Mouse (Mus musculus) CD4-positive helper T cell, adult 2 months (primary cell): ENCODE measurements around the gene Cox16.
"Not testable (repeated sequence)": the region's sequence is repeated elsewhere in the genome, so short reads cannot be mapped to it uniquely, and the experiment has no call there.

Experiments used
- DNase-seq: peaks from one replicate; pipeline ENCODE4 v3.0.0-alpha.2; 2012; ENCODE audit warnings: low read depth, missing footprints, low spot score

The Cox16 gene

GRCm38 (mm10) chr12:81484727-81485191 is at the start of gene Cox16:
Gene Cox16, minus strand, starts transcription at chr12:81485127.
- DNase-seq = peak; percentile 93

- DNase-seq = no peak
These were observed 48.1 kb upstream of the Cox16 start for GRCm38 (mm10) chr12:81533029-81533419.

- DNase-seq = peak; percentile 82
These were observed 47.5 kb upstream of the Cox16 start, which contains the start of the genes Gm20498 and Synj2bp for GRCm38 (mm10) chr12:81532316-81533028. Gene Gm20498, minus strand, starts transcription at chr12:81532905. Gene Synj2bp, minus strand, starts transcription at chr12:81532911.

DNA sequence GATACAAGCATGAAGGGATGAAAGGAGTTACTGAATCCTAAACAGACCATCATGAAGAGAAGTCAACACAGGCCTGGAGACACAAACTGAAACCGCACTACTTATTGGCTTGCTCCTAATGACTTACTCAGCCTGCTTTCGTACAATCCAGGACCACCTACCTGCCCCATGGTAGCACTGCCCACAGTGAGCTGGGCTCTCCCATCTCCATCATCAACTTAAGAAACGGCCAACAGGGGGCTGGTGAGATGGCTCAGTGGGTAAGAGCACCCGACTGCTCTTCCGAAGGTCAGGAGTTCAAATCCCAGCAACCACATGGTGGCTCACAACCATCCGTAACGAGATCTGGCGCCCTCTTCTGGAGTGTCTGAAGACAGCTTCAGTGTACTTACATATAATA is 45.7 kb upstream of the Cox16 start:
- not testable (repeated sequence) for DNase-seq

DNA sequence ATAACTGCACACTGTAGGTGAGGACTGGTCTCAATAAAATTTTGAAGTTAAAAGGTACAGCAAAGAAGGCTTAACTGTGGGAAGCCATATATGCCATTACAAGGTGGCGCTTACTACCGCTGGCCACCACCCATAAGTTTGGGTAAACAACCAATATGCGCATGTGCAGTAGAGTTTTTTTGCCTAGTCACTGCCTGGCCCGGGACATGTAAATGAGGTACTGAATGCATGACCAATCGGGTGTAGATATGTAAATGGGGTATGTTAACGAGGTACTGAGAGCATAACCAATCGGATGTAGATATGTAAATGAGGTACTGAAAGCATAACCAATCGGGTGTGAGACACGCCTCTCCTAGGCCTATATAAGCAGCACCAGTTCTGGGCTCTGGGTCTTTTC is 12.0 kb upstream of the Cox16 start:
- not testable (repeated sequence) for DNase-seq

GRCm38 (mm10) chr12:81490491-81490890 is 5.6 kb upstream of the Cox16 start:
- no peak for DNase-seq

DNA sequence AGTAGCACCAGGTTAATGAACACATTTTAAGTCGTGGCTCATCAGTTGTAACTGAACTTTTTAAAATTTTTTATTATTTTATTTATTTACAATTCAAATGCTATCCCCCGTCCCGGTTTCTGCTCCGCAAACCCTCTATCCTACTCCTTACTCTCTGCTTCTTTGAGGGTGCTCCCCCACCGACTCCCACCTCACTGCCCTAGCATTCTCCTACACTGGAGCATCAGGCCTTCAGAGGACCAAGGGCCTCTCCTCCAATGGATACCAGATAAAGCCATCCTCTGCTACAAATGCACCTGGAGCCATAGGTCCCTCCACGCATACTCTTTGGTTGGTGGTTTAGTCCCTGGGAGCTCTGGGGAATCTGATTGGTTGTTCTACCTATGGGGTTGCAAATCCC is 384 bp upstream of the Cox16 start:
- peak; percentile 3 for DNase-seq

- DNase-seq = no peak
These were observed 715 bp downstream of the Cox16 start for GRCm38 (mm10) chr12:81484212-81484611.

GRCm38 (mm10) chr12:81483656-81484055 is 1.3 kb downstream of the Cox16 start:
- peak; percentile 69 for DNase-seq

DNA sequence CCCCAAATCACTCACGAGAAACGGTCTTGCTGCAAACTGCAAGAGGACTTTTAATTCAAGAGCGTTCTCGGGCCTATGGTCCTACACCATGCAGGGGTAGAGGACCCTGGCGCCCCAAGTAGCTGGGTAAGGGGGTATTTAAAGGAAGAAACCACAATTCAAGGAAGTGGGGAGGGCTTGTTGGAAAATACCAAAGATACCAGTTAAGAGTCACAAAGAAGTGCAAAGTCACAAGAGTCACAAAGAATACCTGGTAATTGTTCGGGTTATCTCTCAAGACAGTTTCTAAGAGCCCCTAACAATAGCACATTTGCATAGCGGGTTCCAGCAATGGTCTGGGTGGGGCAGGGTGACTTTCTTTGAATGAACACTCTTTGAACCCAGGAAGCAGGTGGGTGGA is 25.9 kb downstream of the Cox16 start:
- DNase-seq = not testable (repeated sequence)

DNA sequence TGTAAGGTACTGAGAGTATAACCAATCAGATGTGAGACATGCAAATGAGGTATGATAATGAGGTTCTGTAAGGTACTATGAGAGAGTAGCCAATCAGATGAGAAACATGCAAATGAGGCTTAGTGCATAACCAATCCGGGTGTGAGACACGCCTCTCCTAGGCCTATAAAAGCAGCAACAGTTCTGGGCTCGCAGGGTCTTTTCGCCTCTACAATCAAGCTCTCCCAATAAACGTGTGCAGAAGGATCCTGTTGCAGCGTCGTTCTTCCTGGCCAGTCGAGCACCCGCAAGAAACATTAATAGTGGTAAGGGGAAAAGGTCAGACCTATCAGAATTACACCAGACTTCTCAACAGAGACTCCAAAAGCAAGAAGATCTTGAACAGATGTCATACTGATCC is 45.9 kb downstream of the Cox16 start:
- DNase-seq = not testable (repeated sequence)

DNA sequence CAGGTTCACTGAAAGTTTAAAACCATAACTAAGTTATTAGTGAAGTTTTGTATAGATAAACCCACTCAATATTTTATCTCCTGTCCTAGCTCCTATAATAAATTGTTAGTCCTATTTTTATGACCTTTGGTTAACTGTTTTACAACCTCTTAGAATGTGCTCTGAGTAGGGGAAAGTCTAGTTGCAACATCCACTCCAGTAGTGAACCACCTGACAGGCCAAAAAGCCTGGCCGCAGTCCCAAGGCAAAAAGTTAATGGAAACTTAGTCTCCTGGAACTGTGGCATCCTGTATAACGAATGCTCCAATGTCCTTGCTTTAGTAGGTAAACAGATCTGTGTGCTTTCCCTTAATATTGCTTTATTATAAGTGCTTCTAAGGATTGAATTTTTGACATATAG is 50.1 kb downstream of the Cox16 start:
- DNase-seq = not testable (repeated sequence)

DNA sequence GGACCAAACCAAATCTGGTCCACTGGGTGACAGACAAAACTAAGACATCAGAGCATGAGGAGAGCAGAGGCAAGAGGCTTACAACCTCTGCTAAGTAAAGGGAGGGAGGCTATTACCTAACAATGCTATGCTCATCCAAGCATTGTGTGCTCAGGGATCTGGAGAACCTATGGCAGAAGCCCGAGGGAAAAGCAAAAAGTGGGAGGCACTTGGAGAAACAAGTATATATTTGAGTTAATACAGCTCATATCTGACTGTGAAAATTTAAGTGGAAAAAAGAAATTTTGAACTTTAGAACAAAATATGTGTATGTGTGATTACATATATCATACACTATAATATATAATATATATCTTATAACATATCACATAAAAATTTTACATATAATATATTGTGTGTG is 63.1 kb downstream of the Cox16 start, which contains the start of gene Adam4:
TSS of gene Adam4 (minus strand) at position 101 of the 400 bp plus-strand sequence.
- no peak for DNase-seq

DNA sequence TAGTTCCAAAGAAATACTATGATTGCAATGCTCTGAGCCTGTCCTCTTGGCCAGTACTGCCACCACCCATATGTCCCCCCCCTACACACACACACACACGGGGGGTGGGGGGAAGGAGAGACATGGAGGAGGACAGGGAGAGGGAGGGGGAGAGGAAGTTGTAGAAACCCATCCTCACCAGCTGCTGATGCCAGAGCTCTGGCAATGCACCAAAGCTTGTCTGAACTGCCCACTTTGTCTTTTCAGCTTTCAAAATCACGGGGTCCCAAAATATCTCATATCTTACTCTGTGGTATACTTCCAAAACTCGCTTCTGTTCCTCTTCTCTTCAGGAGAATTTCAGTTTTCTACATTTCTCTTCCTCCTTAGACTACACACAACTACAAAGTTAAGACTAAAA is 71.7 kb downstream of the Cox16 start:
- no peak for DNase-seq

DNA sequence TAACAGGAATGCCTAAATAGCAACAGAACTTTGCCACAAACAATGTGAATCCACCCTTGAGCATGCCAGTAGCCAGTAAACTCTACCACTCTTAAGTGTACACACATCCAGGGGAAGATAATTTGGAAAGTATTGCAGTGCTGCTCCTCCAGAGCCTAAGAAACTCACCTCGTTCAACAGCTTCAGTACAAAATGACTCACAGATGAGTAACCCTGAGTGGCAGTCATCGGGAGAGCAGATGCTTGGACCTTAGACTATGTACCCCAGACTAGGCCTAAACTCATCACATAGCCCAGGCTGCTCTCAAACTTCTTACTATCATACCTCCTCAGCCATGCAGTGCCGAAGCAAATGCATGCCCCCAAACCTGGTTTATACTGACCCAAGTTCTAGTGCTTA is 76.0 kb downstream of the Cox16 start:
- no peak for DNase-seq

GRCm38 (mm10) chr12:81402187-81402586 is 82.7 kb downstream of the Cox16 start:
- peak; percentile 24 for DNase-seq

DNA sequence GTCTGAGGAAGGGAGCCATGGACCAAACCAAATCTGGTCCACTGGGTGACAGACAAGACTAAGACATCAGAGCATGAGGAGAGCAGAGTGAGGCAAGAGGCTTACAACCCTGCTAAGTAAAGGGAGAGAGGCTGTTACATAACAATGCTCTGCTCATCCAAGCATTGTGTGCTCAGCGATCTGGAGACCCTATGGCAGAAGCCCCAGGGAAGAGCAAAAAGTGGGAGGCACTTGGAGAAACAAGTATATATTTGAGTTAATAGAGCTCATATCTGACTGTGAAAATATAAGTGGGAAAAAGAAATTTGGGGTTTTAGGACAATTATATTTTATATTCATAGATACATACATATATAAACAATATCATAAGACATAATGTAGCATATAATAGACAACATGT is 105.6 kb downstream of the Cox16 start, which contains the start of gene Gm4787:
TSS of gene Gm4787 (minus strand) at position 101 of the 400 bp plus-strand sequence.
- DNase-seq = not testable (repeated sequence)

- DNase-seq = no peak
These were observed 151.1 kb downstream of the Cox16 start for GRCm38 (mm10) chr12:81333841-81334240.

DNA sequence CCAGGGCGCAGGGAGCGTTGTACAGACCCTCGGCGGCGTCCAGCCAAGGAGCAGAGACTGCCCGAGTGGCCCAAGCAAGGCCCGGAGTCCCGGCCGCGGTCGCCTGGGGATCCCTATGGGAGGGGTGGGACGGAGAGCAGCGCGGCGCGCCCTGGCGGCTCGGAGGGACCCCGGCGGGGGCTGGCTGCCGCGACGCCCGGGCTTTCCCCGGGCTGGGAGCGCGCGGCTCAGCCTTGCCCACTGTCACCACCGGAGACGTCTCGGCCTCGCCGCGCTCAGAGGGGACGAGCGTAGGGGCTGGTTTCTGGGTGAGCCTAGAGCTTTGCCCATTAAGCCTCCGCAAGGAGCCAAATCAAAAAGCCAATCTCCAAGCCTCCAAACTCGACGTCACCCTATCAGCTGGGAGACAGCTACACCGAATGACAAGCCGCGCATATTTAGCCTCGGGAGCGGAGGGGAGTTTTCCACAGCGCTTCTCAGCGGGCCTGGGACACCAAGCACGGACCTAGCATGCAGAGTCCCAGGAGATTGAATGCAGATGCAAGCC is 152.0 kb downstream of the Cox16 start, which contains the start of gene Slc8a3:
TSS of gene Slc8a3 (minus strand) at position 306 of the 547 bp plus-strand sequence.
- DNase-seq = no peak

- no peak for DNase-seq
These were observed 152.7 kb downstream of the Cox16 start for GRCm38 (mm10) chr12:81331937-81332874.

- no peak for DNase-seq
These were observed 153.8 kb downstream of the Cox16 start for GRCm38 (mm10) chr12:81331046-81331638.
